Mouse (Mus musculus): ENCODE results near the gene Clps. TPM values are rescaled to one million over a fixed set of nuclear protein-coding genes. Genes with fewer than 3 reads are reported as not detected.

The Clps gene
- 0.22 TPM in 1 of 2 replicates, not detected in the other for polyA plus RNA-seq (2015; fragmentation: Nextera tagmentation; extraction: Ambion mirVana)

GRCm38 (mm10) chr17:28560598-28560997, at the start of gene Clps:
Gene Clps (minus strand): TSS chr17:28560766.

GRCm38 (mm10) chr17:28575244-28576125, 14.9 kb upstream of the Clps start, which contains the start of gene Lhfpl5:
Gene Lhfpl5 (plus strand): TSS chr17:28575641.

GRCm38 (mm10) chr17:28549111-28549510, 11.5 kb downstream of the Clps start, which contains the start of gene Clpsl2:
Gene Clpsl2 (plus strand): TSS chr17:28549411.

GRCm38 (mm10) chr17:28530506-28530905, 30.1 kb downstream of the Clps start, which contains the start of gene Armc12:
Gene Armc12 (plus strand): TSS chr17:28530806.

DNA sequence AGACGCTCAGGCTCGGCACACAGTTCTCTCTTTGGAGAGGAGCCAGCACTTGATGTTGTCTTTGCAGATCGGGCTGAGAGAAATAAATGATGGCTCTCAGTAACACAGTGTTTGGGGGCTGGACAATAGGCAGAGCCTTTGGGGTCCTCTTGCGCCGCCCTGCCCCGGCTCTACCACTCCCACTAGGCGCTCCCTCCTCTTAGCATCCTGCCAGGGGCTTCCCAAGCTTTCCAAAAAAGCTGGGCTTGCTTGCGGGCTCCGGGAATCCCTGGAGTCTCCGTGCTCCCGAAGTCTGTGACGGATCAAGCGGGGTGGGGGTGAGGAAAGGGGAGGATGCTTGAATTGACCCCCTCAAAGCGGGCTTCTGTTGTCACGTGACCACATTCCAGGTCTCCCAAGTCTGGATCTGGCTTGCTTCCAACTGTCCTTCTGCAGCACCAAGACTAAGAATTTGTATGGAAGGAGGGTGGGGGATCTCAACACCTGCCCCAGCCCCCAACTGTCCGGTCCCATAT, 43.1 kb downstream of the Clps start, which contains the start of gene Fkbp5:
TSS of gene Fkbp5 (minus strand) at position 87 of the 515 bp plus-strand sequence.

Small RNAs within 50 kb of the gene (microRNA-seq; reads per million reads assigned to microRNA genes)
- not detected for gene Gm25195
- gene Mir6969: not detected

Other genes starting within 250 kb of the Clps start
- 21.3 and 26.4 TPM in 2 replicates for gene Fance, start 247.2 kb downstream of the Clps start, polyA plus RNA-seq (2015; fragmentation: Nextera tagmentation; extraction: Ambion mirVana)
- gene Rpl10a, start 232.3 kb downstream of the Clps start, polyA plus RNA-seq (2015; fragmentation: Nextera tagmentation; extraction: Ambion mirVana): 494 and 559 TPM in 2 replicates
- gene Tead3, start 209.9 kb downstream of the Clps start, polyA plus RNA-seq (2015; fragmentation: Nextera tagmentation; extraction: Ambion mirVana): 13.9 and 17.8 TPM in 2 replicates
- gene Tulp1, start 195.5 kb downstream of the Clps start, polyA plus RNA-seq (2015; fragmentation: Nextera tagmentation; extraction: Ambion mirVana): 3.2 and 4.8 TPM in 2 replicates
- 12.4 and 15.0 TPM in 2 replicates for gene Fkbp5, start 43.2 kb downstream of the Clps start, polyA plus RNA-seq (2015; fragmentation: Nextera tagmentation; extraction: Ambion mirVana)
- not detected in 2 replicates for gene Armc12, start 30.0 kb downstream of the Clps start, polyA plus RNA-seq (2015; fragmentation: Nextera tagmentation; extraction: Ambion mirVana)
- gene Clpsl2, start 11.4 kb downstream of the Clps start, polyA plus RNA-seq (2015; fragmentation: Nextera tagmentation; extraction: Ambion mirVana): not detected in 2 replicates
- gene Lhfpl5, start 14.9 kb upstream of the Clps start, polyA plus RNA-seq (2015; fragmentation: Nextera tagmentation; extraction: Ambion mirVana): 0.28 and 0.30 TPM in 2 replicates
- gene Srpk1, start 61.9 kb upstream of the Clps start, polyA plus RNA-seq (2015; fragmentation: Nextera tagmentation; extraction: Ambion mirVana): 39.4 and 42.8 TPM in 2 replicates
- 0.33 and 0.36 TPM in 2 replicates for gene Slc26a8, start 129.5 kb upstream of the Clps start, polyA plus RNA-seq (2015; fragmentation: Nextera tagmentation; extraction: Ambion mirVana)
- gene Mapk14, start 130.6 kb upstream of the Clps start, polyA plus RNA-seq (2015; fragmentation: Nextera tagmentation; extraction: Ambion mirVana): 37.0 and 41.2 TPM in 2 replicates
- 2.0 and 2.2 TPM in 2 replicates for gene AC170998.1, start 165.3 kb upstream of the Clps start, polyA plus RNA-seq (2015; fragmentation: Nextera tagmentation; extraction: Ambion mirVana)
- 27.3 and 28.6 TPM in 2 replicates for gene Mapk13, start 208.5 kb upstream of the Clps start, polyA plus RNA-seq (2015; fragmentation: Nextera tagmentation; extraction: Ambion mirVana)
- gene Brpf3, start 240.3 kb upstream of the Clps start, polyA plus RNA-seq (2015; fragmentation: Nextera tagmentation; extraction: Ambion mirVana): 3.9 and 4.4 TPM in 2 replicates

Data from urinary bladder, postnatal 0 days (tissue).